In the genomic region with DNA sequence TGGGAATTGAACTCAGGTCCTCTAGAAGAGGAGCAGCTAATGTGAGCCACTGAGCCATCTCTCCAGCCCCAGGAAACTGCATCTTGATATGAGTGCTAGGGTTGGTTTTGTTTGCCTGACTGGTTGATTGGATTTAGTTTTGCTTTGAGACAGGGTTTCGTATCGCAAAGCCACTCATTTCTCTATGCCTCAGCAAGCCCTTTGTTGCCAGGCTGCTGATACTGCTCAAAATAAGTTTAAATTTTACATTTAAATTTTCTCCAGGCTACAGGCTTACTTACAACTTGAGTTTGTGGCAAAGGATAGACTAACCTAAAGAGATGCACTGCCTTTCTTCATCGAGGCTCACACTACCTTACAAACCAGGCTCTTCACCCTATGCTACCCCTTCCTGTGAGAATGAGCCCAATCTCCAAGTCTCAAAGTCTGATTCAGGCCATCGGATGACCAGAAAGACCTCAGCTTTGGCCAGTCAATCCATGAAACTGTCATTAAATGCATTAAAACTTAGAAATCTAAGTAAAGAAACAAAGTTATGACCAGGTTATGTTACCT, we compare ENCODE assay signal across 27 mouse cellular contexts. TPM values are rescaled to one million over a fixed set of nuclear protein-coding genes. Genes with fewer than 3 reads are reported as not detected.
A peak's percentile ranks its signal among the peaks of the same experiment; 100 is the strongest.
DNase-seq lines count a peak whose midpoint lies in the region; ATAC-seq lines count a peak whose summit lies in the region.
"Had no signal": no experiment of that assay in that cellular context is flagged by ENCODE, and none has a peak within 500 bp of the region (broad histone marks: within the 10 kb centered on the region; RNA-seq: fewer than 3 reads in every experiment).

No protein-coding gene starts in this region.

- ATAC-seq in midbrain, embryonic 11.5 days (ENCODE audit: low FRiP score) = no peak
- ATAC-seq in midbrain, embryonic 14.5 days (ENCODE audit: low FRiP score, low TSS enrichment) = no peak
- ATAC-seq in liver, embryonic 12.5 days = no peak
- ATAC-seq: forebrain, embryonic 15.5 days had no signal

- WGBS in midbrain, embryonic 11.5 days = 77% methylated on average over 4 of the region's 4 CpGs
- WGBS in midbrain, embryonic 14.5 days = 87% methylated on average over 4 of the region's 4 CpGs
- WGBS in liver, embryonic 12.5 days (ENCODE audit: insufficient replicate concordance) = 82% methylated on average over 4 of the region's 4 CpGs

- H3K4me1 ChIP-seq in midbrain, embryonic 11.5 days (ENCODE audit: control insufficient read depth, insufficient read depth, low read length) = no peaks in the 10 kb centered on the region
- peaks cover 4% of the 10 kb centered on the region; the same call in 1 of the 2 replicates for H3K4me1 ChIP-seq in midbrain, embryonic 14.5 days (ENCODE audit: control insufficient read depth, insufficient read depth, low read length)
- peaks cover 70% of the 10 kb centered on the region for H3K4me1 ChIP-seq in liver, embryonic 12.5 days

- no peak overlapping the region for H3K27ac ChIP-seq in midbrain, embryonic 11.5 days (ENCODE audit: low read depth, low read length)
- no peak overlapping the region for H3K27ac ChIP-seq in midbrain, embryonic 14.5 days (replicated peaks; ENCODE audit: low read depth, low read length)
- no peak overlapping the region for H3K27ac ChIP-seq in liver, embryonic 12.5 days
- H3K27ac ChIP-seq: embryonic facial prominence, embryonic 13.5 days; forebrain, embryonic 10.5 days; forebrain, embryonic 15.5 days; hindbrain, embryonic 14.5 days; kidney, postnatal 0 days; liver, embryonic 15.5 days; midbrain, embryonic 10.5 days; neural tube, embryonic 13.5 days had no signal

- peak; percentile 57 for DNase-seq in midbrain, embryonic 11.5 days (ENCODE audit: low spot score, missing footprints)
- DNase-seq in midbrain, embryonic 14.5 days = no peak
- peak; percentile 72 for DNase-seq in CD4-positive helper T cell, adult 2 months (ENCODE audit: low read depth, low spot score)
- DNase-seq in CD4-positive, CD25-positive, alpha-beta regulatory T cell, adult 2 months (ENCODE audit: low read depth, low spot score) = peak; percentile 63
- DNase-seq in induced T-regulatory cell, adult 2 months (ENCODE audit: low read depth) = peak; percentile 87
- no peak for DNase-seq in layer of hippocampus, postnatal 36 days
- DNase-seq: adrenal gland, adult 2 months; adrenal gland, postnatal 36 days; cerebellum, adult 18-20 months; cerebellum, postnatal 10 days; gastrocnemius, postnatal 36 days; kidney, adult 2 months; kidney, postnatal 4 days; liver; lung, embryonic 14.5 days; lung, postnatal 14 days; right cerebral cortex, postnatal 4 days had no signal

- H3K9ac ChIP-seq in midbrain, embryonic 11.5 days (ENCODE audit: low read length) = no peak overlapping the region
- no peak overlapping the region for H3K9ac ChIP-seq in midbrain, embryonic 14.5 days (replicated peaks; ENCODE audit: low read length)
- H3K9ac ChIP-seq in liver, embryonic 12.5 days = no peak overlapping the region
- H3K9ac ChIP-seq: embryonic facial prominence, embryonic 13.5 days; forebrain, embryonic 15.5 days; hindbrain, embryonic 14.5 days; liver, embryonic 15.5 days; lung, embryonic 14.5 days; neural tube, embryonic 13.5 days had no signal

- no peaks in the 10 kb centered on the region for H3K36me3 ChIP-seq in midbrain, embryonic 11.5 days (ENCODE audit: control insufficient read depth, insufficient read depth, low read length)
- H3K36me3 ChIP-seq in midbrain, embryonic 14.5 days (ENCODE audit: control insufficient read depth, insufficient read depth, low read length) = no peaks in the 10 kb centered on the region
- H3K36me3 ChIP-seq in liver, embryonic 12.5 days = peaks cover 27% of the 10 kb centered on the region
- H3K36me3 ChIP-seq: embryonic facial prominence, embryonic 13.5 days; forebrain, embryonic 10.5 days; forebrain, embryonic 15.5 days; midbrain, embryonic 10.5 days; neural tube, embryonic 13.5 days had no signal

- no peaks in the 10 kb centered on the region for H3K27me3 ChIP-seq in midbrain, embryonic 11.5 days (ENCODE audit: control insufficient read depth, insufficient read depth, low read length)
- no peaks in the 10 kb centered on the region for H3K27me3 ChIP-seq in midbrain, embryonic 14.5 days (ENCODE audit: control insufficient read depth, insufficient read depth, low read length)
- H3K27me3 ChIP-seq in liver, embryonic 12.5 days (replicated peaks) = no peaks in the 10 kb centered on the region
- H3K27me3 ChIP-seq: embryonic facial prominence, embryonic 13.5 days; forebrain, embryonic 15.5 days; liver, embryonic 15.5 days; neural tube, embryonic 13.5 days had no signal

- H3K9me3 ChIP-seq in midbrain, embryonic 11.5 days (ENCODE audit: control insufficient read depth, low read length) = no peaks in the 10 kb centered on the region
- no peaks in the 10 kb centered on the region for H3K9me3 ChIP-seq in midbrain, embryonic 14.5 days (ENCODE audit: control insufficient read depth, low read length)
- no peaks in the 10 kb centered on the region for H3K9me3 ChIP-seq in liver, embryonic 12.5 days (replicated peaks)
- H3K9me3 ChIP-seq: embryonic facial prominence, embryonic 13.5 days; forebrain, embryonic 10.5 days; forebrain, embryonic 15.5 days; liver, embryonic 15.5 days; midbrain, embryonic 10.5 days; neural tube, embryonic 13.5 days had no signal

- H3K4me2 ChIP-seq in midbrain, embryonic 11.5 days = no peak overlapping the region
- H3K4me2 ChIP-seq in midbrain, embryonic 14.5 days (ENCODE audit: low read length) = no peak overlapping the region
- no peak overlapping the region for H3K4me2 ChIP-seq in liver, embryonic 12.5 days
- H3K4me2 ChIP-seq: embryonic facial prominence, embryonic 13.5 days; forebrain, embryonic 15.5 days; hindbrain, embryonic 14.5 days; liver, embryonic 15.5 days; lung, embryonic 14.5 days; neural tube, embryonic 13.5 days had no signal

- H3K4me3 ChIP-seq in midbrain, embryonic 11.5 days (ENCODE audit: low read depth, low read length) = no peak overlapping the region
- H3K4me3 ChIP-seq in midbrain, embryonic 14.5 days (replicated peaks; ENCODE audit: low read depth, low read length) = no peak overlapping the region
- H3K4me3 ChIP-seq in liver, embryonic 12.5 days = no peak overlapping the region
- H3K4me3 ChIP-seq: embryonic facial prominence, embryonic 13.5 days; forebrain, embryonic 10.5 days; forebrain, embryonic 15.5 days; liver, embryonic 15.5 days; midbrain, embryonic 10.5 days; myocyte; neural tube, embryonic 13.5 days had no signal

RNA-seq across cellular contexts. Expression of gene B4galt1, which starts 19.5 kb away (rescaled TPM):
- polyA plus RNA-seq in midbrain, embryonic 11.5 days (2014; fragmentation: Nextera tagmentation; extraction: Ambion mirVana) = 13.8 and 14.9 TPM in 2 replicates
- 4.3 and 7.6 TPM in 2 replicates for polyA plus RNA-seq in midbrain, embryonic 14.5 days (2014; fragmentation: Nextera tagmentation; extraction: Ambion mirVana)
- total RNA-seq in layer of hippocampus, postnatal 36 days (2021) = 10 to 100 TPM in 1 of 2 experiments, 1 to 10 TPM in 1; 6.9 to 10.8 TPM
- 39.6 and 40.0 TPM in 2 replicates for polyA plus RNA-seq in liver, embryonic 12.5 days (2016; fragmentation: Nextera tagmentation; extraction: Ambion mirVana)

Comparison
In these comparisons a context has a peak if more than half of its experiments do, and no peak if none do; other contexts are left out.
1. DNase-seq: peak in midbrain, embryonic 11.5 days (single experiment), CD4-positive helper T cell, adult 2 months (single experiment), CD4-positive, CD25-positive, alpha-beta regulatory T cell, adult 2 months (single experiment) and induced T-regulatory cell, adult 2 months (single experiment); none in midbrain, embryonic 14.5 days (single experiment) and layer of hippocampus, postnatal 36 days (0 of 2).